Mouse (Mus musculus): Measurements from ENCODE around the gene Ykt6.

DNA sequence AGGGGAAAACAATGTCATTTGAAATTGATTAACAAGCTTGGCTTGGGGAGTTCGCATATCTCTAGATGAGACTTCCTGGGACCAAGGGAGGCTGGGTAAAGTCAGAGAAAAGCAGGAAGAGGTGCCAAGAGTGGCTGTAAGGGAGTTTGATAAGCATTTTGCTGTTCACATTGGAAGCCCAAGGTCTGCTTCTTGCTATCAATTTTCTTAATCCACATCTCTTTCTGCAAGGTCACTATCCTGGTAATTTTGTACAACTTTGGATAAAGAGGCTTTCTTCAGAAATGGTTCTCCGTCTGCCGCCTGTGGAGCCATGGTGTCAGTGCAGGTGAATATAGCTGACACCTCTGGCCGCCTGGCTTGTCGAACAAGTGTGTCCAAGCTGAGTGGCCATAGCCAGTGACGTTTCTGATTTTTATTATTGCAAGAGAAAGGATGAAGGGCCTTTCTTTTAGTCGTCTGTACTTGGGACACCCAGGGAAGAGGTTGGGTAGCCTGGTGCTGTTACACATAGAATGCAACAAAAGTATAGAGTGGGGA, 458 bp upstream of the Ykt6 start:
- no peak for TF ChIP-seq TAL1 (IDR thresholded peaks at IDR 0.05; ENCODE audit: low read length)
- TF ChIP-seq GATA1 (IDR thresholded peaks at IDR 0.05; ENCODE audit: low read length), result no peak
